Mouse (Mus musculus) heart, postnatal 0 days (tissue): Measurements from ENCODE around the gene Scrn2. TPM values are rescaled to one million over a fixed set of nuclear protein-coding genes. Genes with fewer than 3 reads are reported as not detected.
A peak's percentile ranks its signal among the peaks of the same experiment; 100 is the strongest.

Experiments used
- ATAC-seq: fragments of 200-750 bp; cut with Nextera tagmentation; 2 replicates; pipeline ENCODE4 v1.8.0; 2017; ENCODE audit warnings: low read depth, moderate number of reproducible peaks, moderate library complexity; ENCODE audit not compliant: insufficient read depth
- DNase-seq: peaks from one replicate; pipeline ENCODE4 v3.0.0-alpha.2; 2016; ENCODE audit warnings: low spot score
- H3K27ac ChIP-seq: fragments of 300-500 bp; sonication (generic); 2 replicates; pipeline ENCODE4 v1.5.1; 2014; ENCODE audit warnings: low read depth, mild to moderate bottlenecking
- H3K27me3 ChIP-seq: fragments of 300-500 bp; sonication (generic); 2 replicates; pipeline ENCODE4 v1.6.1; 2014; ENCODE audit warnings: low read length, mixed read lengths; ENCODE audit not compliant: control insufficient read depth, insufficient read depth
- H3K36me3 ChIP-seq: fragments of 300-500 bp; sonication (generic); replicated peaks from 2 replicates; pipeline ENCODE4 v1.6.1; 2014; ENCODE audit warnings: low read length, mixed read lengths; ENCODE audit not compliant: control insufficient read depth, insufficient read depth
- H3K4me1 ChIP-seq: fragments of 300-500 bp; sonication (generic); 2 replicates; pipeline ENCODE4 v1.6.1; 2014; ENCODE audit warnings: antibody characterized with exemption; ENCODE audit not compliant: control insufficient read depth, insufficient read depth
- H3K4me2 ChIP-seq: fragments of 300-500 bp; sonication (generic); 2 replicates; pipeline ENCODE4 v1.6.1; 2014; ENCODE audit warnings: low read depth, mild to moderate bottlenecking, low read length, moderate library complexity
- H3K4me3 ChIP-seq: fragments of 300-500 bp; sonication (generic); 2 replicates; pipeline ENCODE4 v1.5.1; 2014; ENCODE audit warnings: low read depth, low read length
- H3K9ac ChIP-seq: fragments of 300-500 bp; sonication (generic); replicated peaks from 2 replicates; pipeline ENCODE4 v1.6.1; 2014; ENCODE audit warnings: low read depth, low read length, mixed read lengths
- H3K9me3 ChIP-seq: fragments of 300-500 bp; sonication (generic); replicated peaks from 2 replicates; pipeline ENCODE4 v1.6.1; 2016; ENCODE audit warnings: low read length; ENCODE audit not compliant: control insufficient read depth
- CTCF ChIP-seq: IDR thresholded peaks from 2 replicates; pipeline ENCODE4 v1.5.1; 2016; ENCODE audit warnings: antibody characterized with exemption, control low read depth, low read depth
- EP300 ChIP-seq: IDR thresholded peaks from 2 replicates; pipeline ENCODE4 v1.6.1; 2016; ENCODE audit warnings: antibody characterized with exemption, low read depth
- WGBS: fragments of 180-500 bp; shearing (Covaris S2); extraction: QIAGEN DNeasy Blood & Tissue Kit; methylation state at CpG from one replicate; pipeline ENCODE4 v1.1.7; 2014; 5-methylcytosine and 5-hydroxymethylcytosine counted together
- microRNA-seq: library from miRNA; unstranded; fragments of <30 nt; microRNA quantifications from one replicate; pipeline ENCODE4, GENCODE M21; 2016
- polyA plus RNA-seq: library from polyadenylated mRNA; unstranded; fragments of >200 nt; fragmentation: Nextera tagmentation; extraction: Ambion mirVana; gene quantifications from 2 replicates; pipeline ENCODE4 v1.2.1, GENCODE M21; 2015
- total RNA-seq: library from RNA; depleted of rRNA; stranded (reverse); fragments of >200 nt; gene quantifications from 2 replicates; pipeline ENCODE4 v1.2.3, GENCODE M21; 2014; ENCODE audit warnings: low replicate concordance; rRNA removed

Scrn2 gene
- total and polyA plus RNA-seq, 2 experiments from 2014 or later, result 16.6 to 31.7 TPM

DNA sequence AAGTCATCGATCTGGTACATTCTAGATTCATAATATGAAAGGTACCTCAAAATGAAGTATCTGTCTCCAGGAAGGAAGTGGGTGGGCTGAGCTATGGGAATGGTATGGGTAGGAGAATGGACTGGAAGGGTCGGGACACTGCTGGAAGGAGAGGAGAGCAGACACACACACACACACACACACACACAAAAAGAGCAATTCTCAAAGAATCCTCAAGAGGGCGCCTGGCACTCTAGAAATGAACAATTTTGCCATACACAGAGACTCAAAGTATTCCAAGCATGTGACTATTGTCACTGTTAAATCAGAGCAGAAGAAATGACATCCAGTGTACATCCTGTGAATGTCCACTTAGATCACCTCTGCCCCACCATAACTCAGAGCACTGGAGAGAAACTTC, 42.8 kb downstream of the Scrn2 start:
- Histone ChIP-seq H3K4me1 (no peaks in the 10 kb centered on the region), H3K9me3 (no peaks in the 10 kb centered on the region), H3K27ac (no peak overlapping the region), H3K36me3 (peaks cover 13% of the 10 kb centered on the region), H3K27me3 (no peaks in the 10 kb centered on the region), H3K4me3 (no peak overlapping the region), H3K4me2 (no peak overlapping the region), H3K9ac (no peak overlapping the region)
- no peak; the same call in 1 of the 2 replicates for ATAC-seq
- WGBS, result 31% methylated on average over 3 of the region's 3 CpGs
- DNase-seq, result peak; percentile 51
- TF ChIP-seq CTCF, result peak; percentile 86
- TF ChIP-seq EP300, result no peak

DNA sequence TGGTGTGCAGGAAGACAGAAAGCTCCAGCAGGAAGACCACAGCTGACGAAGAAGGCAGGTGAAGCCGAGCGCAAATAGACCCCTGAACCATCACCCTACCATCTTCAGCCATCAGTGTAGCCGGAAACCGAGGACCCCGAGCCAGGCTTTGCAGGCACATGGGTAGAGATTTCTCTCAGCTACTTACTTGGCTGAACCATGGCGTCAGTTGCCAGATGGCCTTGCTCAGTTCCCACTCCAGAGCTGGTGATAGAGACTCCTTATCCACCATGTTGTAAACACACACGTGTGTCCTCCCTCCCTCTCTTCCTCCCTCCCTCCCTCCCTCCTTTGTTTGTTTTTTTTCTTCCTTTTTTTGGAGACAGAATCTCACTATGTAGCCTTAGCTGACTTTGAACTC, 44.5 kb downstream of the Scrn2 start:
- Histone ChIP-seq H3K27me3 (no peaks in the 10 kb centered on the region), H3K4me1 (no peaks in the 10 kb centered on the region), H3K4me2 (no peak overlapping the region), H3K27ac (no peak overlapping the region), H3K4me3 (no peak overlapping the region), H3K9me3 (no peaks in the 10 kb centered on the region), H3K36me3 (no peaks in the 10 kb centered on the region), H3K9ac (no peak overlapping the region)
- WGBS, result 50% methylated on average over 8 of the region's 8 CpGs
- no peak for TF ChIP-seq EP300
- no peak for TF ChIP-seq CTCF
- no peak for DNase-seq
- no peak for ATAC-seq

DNA sequence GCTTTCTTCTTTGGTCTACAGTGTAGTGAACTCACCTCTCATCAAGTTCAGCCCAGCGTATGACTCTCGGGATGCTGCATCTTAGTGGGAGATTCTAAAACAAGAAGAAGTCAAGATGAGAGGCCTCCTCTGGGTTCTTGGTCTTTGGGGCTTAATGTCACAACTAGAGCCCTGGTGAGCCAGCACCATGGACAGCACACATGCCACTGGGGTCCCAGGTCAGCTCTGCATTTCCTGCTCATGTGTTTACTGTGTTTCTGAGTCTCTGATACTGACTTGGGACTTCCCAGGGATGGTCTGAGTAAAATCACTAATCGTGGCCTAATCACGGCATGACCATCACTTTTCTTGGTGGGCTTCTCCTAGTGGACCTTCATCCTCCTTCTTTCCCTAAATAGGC, 49.0 kb downstream of the Scrn2 start:
- Histone ChIP-seq H3K4me2 (no peak overlapping the region), H3K27ac (no peak overlapping the region), H3K27me3 (peaks cover 3% of the 10 kb centered on the region; the same call in 1 of the 2 replicates), H3K9me3 (no peaks in the 10 kb centered on the region), H3K4me1 (0 out of 2 replicates have a peak, but pooled peaks cover 5% of the 10 kb centered on the region), H3K36me3 (no peaks in the 10 kb centered on the region), H3K4me3 (no peak overlapping the region), H3K9ac (no peak overlapping the region)
- WGBS, result 33% methylated on average over 4 of the region's 4 CpGs
- DNase-seq, result peak; percentile 43
- ATAC-seq, result no peak
- TF ChIP-seq EP300 (no peak), CTCF (no peak)

DNA sequence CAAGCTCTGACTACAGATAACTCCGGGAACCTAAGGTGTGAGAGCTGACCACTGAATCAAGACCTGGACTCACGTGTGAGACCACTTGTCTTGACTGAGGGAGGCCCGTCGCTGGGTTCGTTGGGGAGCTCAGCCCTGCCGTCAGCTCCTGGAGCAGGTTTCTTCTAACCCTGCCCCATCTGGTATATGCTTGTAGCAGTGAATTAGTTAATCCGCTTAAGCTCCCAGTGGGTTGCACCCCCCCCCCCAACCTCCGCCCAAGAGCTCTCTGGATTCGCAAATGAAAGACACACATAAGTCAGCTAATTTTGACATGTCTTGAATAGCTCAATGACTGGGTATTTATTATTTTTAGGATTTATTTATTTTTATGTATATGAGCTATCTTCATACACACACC, 50.6 kb downstream of the Scrn2 start:
- Histone ChIP-seq H3K27ac (no peak overlapping the region), H3K4me2 (no peak overlapping the region), H3K9me3 (no peaks in the 10 kb centered on the region), H3K4me1 (peaks cover 9% of the 10 kb centered on the region; the same call in 1 of the 2 replicates), H3K36me3 (no peaks in the 10 kb centered on the region), H3K4me3 (no peak overlapping the region), H3K27me3 (peaks cover 6% of the 10 kb centered on the region; the same call in 1 of the 2 replicates), H3K9ac (no peak overlapping the region)
- 23% methylated on average over 9 of the region's 9 CpGs for WGBS
- DNase-seq, result no peak
- TF ChIP-seq CTCF, result no peak
- no peak for ATAC-seq

DNA sequence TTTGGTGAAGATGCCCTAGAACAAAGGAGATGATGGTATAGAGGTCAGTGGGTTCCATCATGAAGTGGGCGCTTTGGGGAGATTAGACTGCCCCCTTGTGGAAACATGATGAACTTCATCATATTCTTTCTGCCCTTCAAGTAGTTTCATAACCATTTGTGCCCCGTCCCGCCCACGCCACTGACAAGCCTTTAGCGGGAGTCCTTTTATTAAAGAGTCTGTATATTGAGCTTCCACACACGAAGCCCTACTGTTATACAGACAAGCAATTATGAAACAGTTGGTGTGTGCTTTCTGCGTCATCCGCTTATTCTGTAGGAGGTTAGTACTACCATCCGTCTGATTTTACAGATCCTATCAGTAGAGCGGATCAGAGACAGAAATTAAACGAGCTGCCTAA, 53.2 kb downstream of the Scrn2 start:
- no peak overlapping the region for H3K4me3 ChIP-seq
- peak; percentile 30 for DNase-seq
- no peak overlapping the region for H3K27ac ChIP-seq
- H3K9me3 ChIP-seq, result no peaks in the 10 kb centered on the region
- ATAC-seq, result no peak
- H3K9ac ChIP-seq, result no peak overlapping the region
- H3K4me1 ChIP-seq, result peaks cover 9% of the 10 kb centered on the region; the same call in 1 of the 2 replicates
- H3K27me3 ChIP-seq, result peaks cover 6% of the 10 kb centered on the region; the same call in 1 of the 2 replicates
- no peaks in the 10 kb centered on the region for H3K36me3 ChIP-seq
- H3K4me2 ChIP-seq, result no peak overlapping the region
- WGBS, result 31% methylated on average over 11 of the region's 11 CpGs
- TF ChIP-seq CTCF (peak; percentile 60), EP300 (no peak)

Small RNA genes within 50 kb of the gene (microRNA-seq; reads per million reads assigned to microRNA genes)
- gene Mir8103, result 0.71 reads per million

Other genes starting within 250 kb of the Scrn2 start
- gene Cbx1, start 240.8 kb upstream of the Scrn2 start, total RNA-seq, result 9.9 and 24.9 TPM in 2 replicates
- 35.6 and 42.0 TPM in 2 replicates for gene Cbx1, start 240.8 kb upstream of the Scrn2 start, polyA plus RNA-seq
- gene Nfe2l1, start 200.0 kb upstream of the Scrn2 start, total RNA-seq, result 98.8 and 99.1 TPM in 2 replicates
- 81.2 and 83.5 TPM in 2 replicates for gene Nfe2l1, start 200.0 kb upstream of the Scrn2 start, polyA plus RNA-seq
- 45.8 and 54.7 TPM in 2 replicates for gene Copz2, start 180.1 kb upstream of the Scrn2 start, total RNA-seq
- gene Copz2, start 180.1 kb upstream of the Scrn2 start, polyA plus RNA-seq, result 119 and 123 TPM in 2 replicates
- gene Cdk5rap3, start 113.4 kb upstream of the Scrn2 start, total RNA-seq, result 23.6 and 25.2 TPM in 2 replicates
- gene Cdk5rap3, start 113.4 kb upstream of the Scrn2 start, polyA plus RNA-seq, result 45.1 and 46.7 TPM in 2 replicates
- gene Prr15l, start 101.8 kb upstream of the Scrn2 start, total RNA-seq, result 0.39 TPM in 1 of 2 replicates, not detected in the other
- gene Prr15l, start 101.8 kb upstream of the Scrn2 start, polyA plus RNA-seq, result 1.2 and 1.3 TPM in 2 replicates
- gene Pnpo, start 86.0 kb upstream of the Scrn2 start, total RNA-seq, result 20.9 and 27.3 TPM in 2 replicates
- 25.0 and 28.1 TPM in 2 replicates for gene Pnpo, start 86.0 kb upstream of the Scrn2 start, polyA plus RNA-seq
- gene Sp2, start 47.0 kb upstream of the Scrn2 start, total RNA-seq, result 6.2 and 6.8 TPM in 2 replicates
- 8.9 and 9.0 TPM in 2 replicates for gene Sp2, start 47.0 kb upstream of the Scrn2 start, polyA plus RNA-seq
- 0.04 and 0.19 TPM in 2 replicates for gene Sp6, start 16.5 kb upstream of the Scrn2 start, total RNA-seq
- 0.08 TPM in 1 of 2 replicates, not detected in the other for gene Sp6, start 16.5 kb upstream of the Scrn2 start, polyA plus RNA-seq
- 0.80 TPM in 1 of 2 replicates, not detected in the other for gene Lrrc46, start 11.5 kb downstream of the Scrn2 start, total RNA-seq
- gene Lrrc46, start 11.5 kb downstream of the Scrn2 start, polyA plus RNA-seq, result 0.53 and 0.65 TPM in 2 replicates
- 77.7 and 81.2 TPM in 2 replicates for gene Mrpl10, start 11.6 kb downstream of the Scrn2 start, total RNA-seq
- gene Mrpl10, start 11.6 kb downstream of the Scrn2 start, polyA plus RNA-seq, result 67.0 and 67.3 TPM in 2 replicates
- gene Osbpl7, start 20.7 kb downstream of the Scrn2 start, total RNA-seq, result 8.6 and 10.6 TPM in 2 replicates
- 2.7 and 3.0 TPM in 2 replicates for gene Osbpl7, start 20.7 kb downstream of the Scrn2 start, polyA plus RNA-seq
- gene Tbx21, start 85.4 kb downstream of the Scrn2 start, total RNA-seq, result not detected in 2 replicates
- not detected in 2 replicates for gene Tbx21, start 85.4 kb downstream of the Scrn2 start, polyA plus RNA-seq
- 8.9 and 27.8 TPM in 2 replicates for gene Tbkbp1, start 121.6 kb downstream of the Scrn2 start, total RNA-seq
- gene Tbkbp1, start 121.6 kb downstream of the Scrn2 start, polyA plus RNA-seq, result 2.8 and 3.4 TPM in 2 replicates
- 68.2 and 74.8 TPM in 2 replicates for gene Kpnb1, start 157.9 kb downstream of the Scrn2 start, total RNA-seq
- gene Kpnb1, start 157.9 kb downstream of the Scrn2 start, polyA plus RNA-seq, result 17.9 and 18.4 TPM in 2 replicates